Mouse (Mus musculus) testis, adult 2 months (tissue): ENCODE measurements around the gene Pip4k2a. TPM values are rescaled to one million over a fixed set of nuclear protein-coding genes. Genes with fewer than 3 reads are reported as not detected.

Source experiments
- H3K27ac ChIP-seq: fragments of 200-500 bp; 2 replicates; pipeline ENCODE4 v1.5.1; 2012; ENCODE audit warnings: low read depth, low read length; ENCODE audit not compliant: control insufficient read depth, insufficient read depth
- H3K27me3 ChIP-seq: fragments of 200-500 bp; 2 replicates; pipeline ENCODE4 v1.6.1; 2012; ENCODE audit warnings: mild to moderate bottlenecking, low read length, moderate library complexity; ENCODE audit not compliant: control insufficient read depth, insufficient read depth
- H3K36me3 ChIP-seq: fragments of 200-500 bp; 2 replicates; pipeline ENCODE4 v1.6.1; 2012; ENCODE audit warnings: mild to moderate bottlenecking, low read length; ENCODE audit not compliant: control insufficient read depth, insufficient read depth
- H3K4me1 ChIP-seq: fragments of 200-500 bp; 2 replicates; pipeline ENCODE4 v1.6.1; 2012; ENCODE audit warnings: low read length; ENCODE audit not compliant: control insufficient read depth, insufficient read depth
- H3K4me3 ChIP-seq: fragments of 200-500 bp; 2 replicates; pipeline ENCODE4 v1.5.1; 2012; ENCODE audit warnings: low read depth, mild to moderate bottlenecking, low read length, moderate library complexity, mixed read lengths; ENCODE audit not compliant: control insufficient read depth
- CTCF ChIP-seq: fragments of 200-500 bp; IDR thresholded peaks from 2 replicates; pipeline ENCODE4 v1.5.1; 2012; ENCODE audit warnings: low read depth, mild to moderate bottlenecking, inconsistent platforms, low read length, moderate library complexity; ENCODE audit not compliant: control insufficient read depth, insufficient read depth, insufficient replicate concordance
- POLR2A ChIP-seq: fragments of 200-500 bp; IDR thresholded peaks from 2 replicates; pipeline ENCODE4 v1.6.1; 2012; ENCODE audit warnings: low read depth, mild to moderate bottlenecking, inconsistent platforms, low read length, moderate library complexity; ENCODE audit not compliant: control insufficient read depth
- polyA plus RNA-seq: library from polyadenylated mRNA; depleted of rRNA; stranded (reverse); fragments of >200 nt; gene quantifications from 2 replicates; pipeline ENCODE4 v1.2.3, GENCODE M21; 2012

The Pip4k2a gene
- polyA plus RNA-seq, 1 experiment = 1.3 TPM

- no peaks in the 10 kb centered on the region for H3K4me1 ChIP-seq
- H3K27ac ChIP-seq = no peak overlapping the region
- no peak overlapping the region for H3K4me3 ChIP-seq
- TF ChIP-seq CTCF (no peak), POLR2A (no peak)
- no peaks in the 10 kb centered on the region for H3K27me3 ChIP-seq
- no peaks in the 10 kb centered on the region for H3K36me3 ChIP-seq
Measured at GRCm38 (mm10) chr2:18850657-18851056, 147.3 kb downstream of the Pip4k2a start.

- TF ChIP-seq POLR2A (no peak), CTCF (no peak)
- Histone ChIP-seq H3K4me1 (no peaks in the 10 kb centered on the region), H3K36me3 (no peaks in the 10 kb centered on the region), H3K27me3 (no peaks in the 10 kb centered on the region), H3K27ac (no peak overlapping the region), H3K4me3 (no peak overlapping the region)
Measured at GRCm38 (mm10) chr2:18848074-18848629, 149.8 kb downstream of the Pip4k2a start.

- TF ChIP-seq POLR2A (no peak), CTCF (no peak)
- no peak overlapping the region for H3K27ac ChIP-seq
- H3K4me1 ChIP-seq = no peaks in the 10 kb centered on the region
- no peak overlapping the region for H3K4me3 ChIP-seq
- no peaks in the 10 kb centered on the region for H3K27me3 ChIP-seq
- no peaks in the 10 kb centered on the region for H3K36me3 ChIP-seq
Measured at GRCm38 (mm10) chr2:18842527-18842926, 155.4 kb downstream of the Pip4k2a start.

- Histone ChIP-seq H3K4me1 (no peaks in the 10 kb centered on the region), H3K27me3 (no peaks in the 10 kb centered on the region), H3K36me3 (no peaks in the 10 kb centered on the region), H3K4me3 (no peak overlapping the region), H3K27ac (no peak overlapping the region)
- TF ChIP-seq CTCF (no peak), POLR2A (no peak)
Measured at GRCm38 (mm10) chr2:18841051-18841450, 156.9 kb downstream of the Pip4k2a start.

- H3K4me3 ChIP-seq = no peak overlapping the region
- H3K27ac ChIP-seq = no peak overlapping the region
- no peaks in the 10 kb centered on the region for H3K4me1 ChIP-seq
- no peaks in the 10 kb centered on the region for H3K36me3 ChIP-seq
- TF ChIP-seq CTCF (no peak), POLR2A (no peak)
- no peaks in the 10 kb centered on the region for H3K27me3 ChIP-seq
Measured at GRCm38 (mm10) chr2:18839532-18839931, 158.4 kb downstream of the Pip4k2a start.

GRCm38 (mm10) chr2:18835266-18835908 lies 162.5 kb downstream of the Pip4k2a start:
- Histone ChIP-seq H3K36me3 (no peaks in the 10 kb centered on the region), H3K4me1 (no peaks in the 10 kb centered on the region), H3K4me3 (no peak overlapping the region), H3K27me3 (no peaks in the 10 kb centered on the region), H3K27ac (no peak overlapping the region)
- TF ChIP-seq CTCF = no peak
- TF ChIP-seq POLR2A = no peak

- Histone ChIP-seq H3K36me3 (no peaks in the 10 kb centered on the region), H3K4me3 (no peak overlapping the region), H3K27ac (no peak overlapping the region), H3K27me3 (no peaks in the 10 kb centered on the region), H3K4me1 (no peaks in the 10 kb centered on the region)
- TF ChIP-seq CTCF (no peak), POLR2A (no peak)
Measured at GRCm38 (mm10) chr2:18833024-18833590, 164.8 kb downstream of the Pip4k2a start.
